Mouse (Mus musculus): Measurements from ENCODE around the gene Fam171a1. TPM values are rescaled to one million over a fixed set of nuclear protein-coding genes. Genes with fewer than 3 reads are reported as not detected.
"Not testable (repeated sequence)": the region's sequence is repeated elsewhere in the genome, so short reads cannot be mapped to it uniquely, and the experiment has no call there.

Fam171a1 gene
- polyA plus RNA-seq, 1 experiment from 2014 or later, result 11.2 TPM

DNA sequence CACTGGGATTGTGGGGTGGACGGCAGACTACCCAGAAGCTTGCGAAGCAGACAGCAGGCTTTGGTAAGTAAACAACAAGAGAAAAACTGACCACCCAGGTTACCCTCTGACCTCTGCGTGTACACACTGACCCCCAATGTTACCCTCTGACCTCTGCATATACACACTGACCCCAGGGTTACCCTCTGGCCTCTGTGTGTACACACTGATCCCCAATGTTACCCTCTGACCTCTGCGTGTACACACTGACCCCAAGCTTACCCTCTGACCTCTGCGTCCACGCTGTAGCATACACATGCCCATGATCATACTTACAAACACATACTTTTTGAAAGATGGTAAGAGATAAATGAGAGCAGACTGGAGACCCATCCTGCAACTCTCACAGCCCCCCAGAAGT, 77.1 kb downstream of the Fam171a1 start:
- Histone ChIP-seq H3K27ac (ENCODE audit: low read depth, low read length) (no peak overlapping the region), H3K4me3 (ENCODE audit: low read depth, low read length) (no peak overlapping the region), H3K4me1 (replicated peaks; ENCODE audit: control insufficient read depth, insufficient read depth, low read length) (no peaks in the 10 kb centered on the region), H3K36me3 (ENCODE audit: control insufficient read depth, insufficient read depth, low read length) (peaks cover 2% of the 10 kb centered on the region; the same call in 1 of the 2 replicates), H3K9ac (ENCODE audit: low read depth, low read length) (no peak overlapping the region), H3K9me3 (ENCODE audit: control insufficient read depth, low read length) (no peaks in the 10 kb centered on the region), H3K4me2 (no peak overlapping the region), H3K27me3 (replicated peaks; ENCODE audit: control insufficient read depth, insufficient read depth, low read length) (no peaks in the 10 kb centered on the region)
- ATAC-seq (replicated peaks; ENCODE audit: low FRiP score) (no peak; the same call in 1 of the 2 replicates), DNase-seq (ENCODE audit: low spot score) (no peak)
- 85% methylated on average over 6 of the region's 6 CpGs for WGBS

DNA sequence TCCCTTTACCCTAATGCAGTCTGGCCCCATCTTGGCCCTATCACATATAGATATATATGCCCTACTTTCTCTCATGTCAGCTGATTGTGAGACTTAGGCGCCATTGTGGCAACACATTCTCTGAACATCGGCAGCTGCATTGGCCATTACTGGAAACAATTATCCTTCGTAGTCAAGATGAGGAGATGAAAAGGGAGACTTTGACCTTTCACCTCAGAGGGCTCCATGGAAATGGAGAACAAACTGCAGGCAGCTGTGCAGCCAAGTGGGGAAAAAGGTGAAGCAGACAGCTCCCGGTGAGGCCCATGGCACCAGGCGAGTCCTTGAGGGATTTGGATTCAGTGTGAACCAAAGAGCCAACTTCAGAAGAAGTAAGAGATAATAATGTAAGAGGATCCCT, 81.5 kb downstream of the Fam171a1 start:
- Histone ChIP-seq H3K4me2 (no peak overlapping the region), H3K27me3 (replicated peaks; ENCODE audit: control insufficient read depth, insufficient read depth, low read length) (no peaks in the 10 kb centered on the region), H3K9me3 (ENCODE audit: control insufficient read depth, low read length) (no peaks in the 10 kb centered on the region), H3K9ac (ENCODE audit: low read depth, low read length) (no peak overlapping the region), H3K4me3 (ENCODE audit: low read depth, low read length) (no peak overlapping the region), H3K27ac (ENCODE audit: low read depth, low read length) (no peak overlapping the region), H3K4me1 (replicated peaks; ENCODE audit: control insufficient read depth, insufficient read depth, low read length) (no peaks in the 10 kb centered on the region), H3K36me3 (ENCODE audit: control insufficient read depth, insufficient read depth, low read length) (no peaks in the 10 kb centered on the region)
- 82% methylated on average over 5 of the region's 5 CpGs for WGBS
- ATAC-seq (replicated peaks; ENCODE audit: low FRiP score), result no peak
- DNase-seq (ENCODE audit: low spot score), result no peak

DNA sequence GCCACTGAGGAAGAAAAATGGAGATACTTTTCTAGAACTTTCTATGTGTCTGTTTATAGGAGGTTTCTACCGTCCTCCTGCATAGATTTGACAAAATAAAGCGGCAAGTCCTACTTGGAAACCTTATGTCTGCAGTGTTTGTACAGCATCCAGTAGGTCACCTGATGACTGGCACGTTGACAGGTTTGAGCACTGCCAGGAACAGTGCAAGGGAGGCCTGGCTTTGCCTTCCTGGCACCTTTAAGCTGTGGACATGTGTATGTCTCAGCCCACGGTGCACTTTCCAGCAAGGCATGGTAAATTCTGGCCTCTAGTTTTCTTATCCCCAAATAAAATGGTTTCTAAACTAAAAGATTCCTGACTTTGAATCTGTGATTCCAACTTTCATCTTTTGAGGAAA, 86.4 kb downstream of the Fam171a1 start:
- no peak for DNase-seq (ENCODE audit: low spot score)
- H3K4me1 ChIP-seq (replicated peaks; ENCODE audit: control insufficient read depth, insufficient read depth, low read length), result no peaks in the 10 kb centered on the region
- H3K4me3 ChIP-seq (ENCODE audit: low read depth, low read length), result no peak overlapping the region
- no peaks in the 10 kb centered on the region for H3K36me3 ChIP-seq (ENCODE audit: control insufficient read depth, insufficient read depth, low read length)
- H3K27me3 ChIP-seq (replicated peaks; ENCODE audit: control insufficient read depth, insufficient read depth, low read length), result no peaks in the 10 kb centered on the region
- H3K9ac ChIP-seq (ENCODE audit: low read depth, low read length), result no peak overlapping the region
- no peak overlapping the region for H3K4me2 ChIP-seq
- H3K27ac ChIP-seq (ENCODE audit: low read depth, low read length), result no peak overlapping the region
- WGBS, result 82% methylated on average over 4 of the region's 4 CpGs
- no peaks in the 10 kb centered on the region for H3K9me3 ChIP-seq (ENCODE audit: control insufficient read depth, low read length)
- no peak for ATAC-seq (replicated peaks; ENCODE audit: low FRiP score)

DNA sequence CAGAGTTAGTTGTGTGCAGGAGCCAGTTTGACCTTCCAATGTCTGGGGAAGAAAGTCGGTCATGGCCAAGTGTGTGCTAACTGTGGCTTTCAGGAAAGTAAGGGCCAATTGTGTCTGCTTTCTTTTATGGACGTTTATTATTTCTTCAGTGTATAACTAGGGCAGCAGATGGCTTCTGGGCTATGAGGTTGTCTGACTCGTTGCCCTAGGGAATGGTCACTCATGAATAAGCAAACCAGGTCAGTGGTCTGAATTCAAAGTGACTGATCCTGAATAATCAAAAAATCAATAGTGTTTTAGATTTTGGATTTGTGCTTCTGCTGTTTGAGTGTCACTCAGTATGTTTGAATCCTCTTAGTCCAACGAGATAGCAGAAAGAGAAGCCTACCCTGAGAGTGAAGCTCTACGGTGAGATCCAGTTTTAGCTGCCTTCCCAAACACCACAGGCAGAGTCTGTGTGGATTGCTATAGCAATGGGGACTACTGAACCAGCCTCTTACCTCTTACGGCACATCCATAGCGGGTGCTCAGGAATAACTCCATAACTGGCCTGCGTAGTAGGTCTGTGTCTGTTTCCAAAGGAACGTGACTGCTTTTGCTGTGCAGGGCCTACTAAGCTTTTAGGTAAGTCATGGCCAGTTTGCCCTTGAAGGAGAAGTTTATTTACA, 93.1 kb downstream of the Fam171a1 start:
- Histone ChIP-seq H3K4me1 (replicated peaks; ENCODE audit: control insufficient read depth, insufficient read depth, low read length) (no peaks in the 10 kb centered on the region), H3K4me2 (no peak overlapping the region), H3K9ac (ENCODE audit: low read depth, low read length) (no peak overlapping the region)

DNA sequence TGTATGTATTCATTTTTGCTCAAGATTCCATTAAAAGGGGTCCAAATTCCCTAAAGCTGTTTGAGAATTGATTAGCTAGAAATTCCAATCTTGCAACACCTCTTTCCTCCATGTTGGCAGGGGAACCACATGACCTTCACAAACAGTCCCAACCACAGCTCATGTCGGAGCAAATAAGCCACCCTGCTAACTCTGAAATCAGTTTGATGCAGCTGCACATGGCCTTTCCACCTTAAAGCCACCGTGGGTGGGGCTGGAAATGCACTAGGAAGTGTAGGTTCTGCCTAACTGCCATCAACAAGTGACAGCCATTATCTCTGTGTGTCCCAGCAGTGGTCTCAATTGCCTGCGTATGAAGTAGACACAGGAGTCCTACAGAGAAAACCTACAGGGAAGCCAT, 101.5 kb downstream of the Fam171a1 start:
- no peak overlapping the region for H3K9ac ChIP-seq (ENCODE audit: low read depth, low read length)
- no peaks in the 10 kb centered on the region for H3K4me1 ChIP-seq (replicated peaks; ENCODE audit: control insufficient read depth, insufficient read depth, low read length)
- no peaks in the 10 kb centered on the region; the same call in 1 of the 2 replicates for H3K36me3 ChIP-seq (ENCODE audit: control insufficient read depth, insufficient read depth, low read length)
- H3K9me3 ChIP-seq (ENCODE audit: control insufficient read depth, low read length), result no peaks in the 10 kb centered on the region
- H3K4me2 ChIP-seq, result no peak overlapping the region
- 43% methylated on average over 3 of the region's 3 CpGs for WGBS
- no peak overlapping the region for H3K4me3 ChIP-seq (ENCODE audit: low read depth, low read length)
- no peaks in the 10 kb centered on the region for H3K27me3 ChIP-seq (replicated peaks; ENCODE audit: control insufficient read depth, insufficient read depth, low read length)
- DNase-seq (ENCODE audit: low spot score), result no peak
- H3K27ac ChIP-seq (ENCODE audit: low read depth, low read length), result no peak overlapping the region
- ATAC-seq (replicated peaks; ENCODE audit: low FRiP score), result peak; percentile 39; the same call in 1 of the 2 replicates

More for the DNA sequence above, 93.1 kb downstream of the Fam171a1 start:
- Histone ChIP-seq H3K27ac (ENCODE audit: low read depth, low read length) (no peak overlapping the region), H3K9me3 (ENCODE audit: control insufficient read depth, low read length) (no peaks in the 10 kb centered on the region), H3K4me3 (ENCODE audit: low read depth, low read length) (no peak overlapping the region), H3K27me3 (replicated peaks; ENCODE audit: control insufficient read depth, insufficient read depth, low read length) (no peaks in the 10 kb centered on the region), H3K36me3 (ENCODE audit: control insufficient read depth, insufficient read depth, low read length) (no peaks in the 10 kb centered on the region)
- ATAC-seq (replicated peaks; ENCODE audit: low FRiP score) (no peak), DNase-seq (ENCODE audit: low spot score) (no peak)
- 85% methylated on average over 9 of the region's 9 CpGs for WGBS

DNA sequence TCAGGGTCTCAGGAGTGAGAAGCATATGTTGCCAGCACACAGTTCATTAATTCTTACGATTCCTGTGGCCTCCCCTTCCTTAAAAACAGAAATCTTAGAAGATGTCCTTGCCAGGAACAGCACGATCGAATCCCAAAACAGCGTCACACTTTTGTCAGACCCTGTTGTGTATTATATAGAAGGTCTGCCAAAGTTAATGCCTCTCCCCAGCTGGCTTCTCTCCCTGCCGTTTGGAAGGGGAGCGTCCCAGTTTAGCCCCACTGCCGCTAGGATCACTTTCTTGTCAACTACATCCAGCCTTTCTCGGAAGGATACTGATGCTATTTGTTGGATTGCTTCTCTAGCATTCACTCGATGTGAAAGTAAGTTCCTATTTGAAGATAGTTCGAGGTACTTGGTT, 102.6 kb downstream of the Fam171a1 start:
- H3K36me3 ChIP-seq (ENCODE audit: control insufficient read depth, insufficient read depth, low read length), result no peaks in the 10 kb centered on the region; the same call in 1 of the 2 replicates
- H3K9ac ChIP-seq (ENCODE audit: low read depth, low read length), result no peak overlapping the region
- H3K4me1 ChIP-seq (replicated peaks; ENCODE audit: control insufficient read depth, insufficient read depth, low read length), result no peaks in the 10 kb centered on the region
- ATAC-seq (replicated peaks; ENCODE audit: low FRiP score) (no peak), DNase-seq (ENCODE audit: low spot score) (no peak)
- no peaks in the 10 kb centered on the region for H3K27me3 ChIP-seq (replicated peaks; ENCODE audit: control insufficient read depth, insufficient read depth, low read length)
- no peaks in the 10 kb centered on the region for H3K9me3 ChIP-seq (ENCODE audit: control insufficient read depth, low read length)
- H3K4me2 ChIP-seq, result no peak overlapping the region
- no peak overlapping the region for H3K27ac ChIP-seq (ENCODE audit: low read depth, low read length)
- H3K4me3 ChIP-seq (ENCODE audit: low read depth, low read length), result no peak overlapping the region
- 87% methylated on average over 10 of the region's 10 CpGs for WGBS

DNA sequence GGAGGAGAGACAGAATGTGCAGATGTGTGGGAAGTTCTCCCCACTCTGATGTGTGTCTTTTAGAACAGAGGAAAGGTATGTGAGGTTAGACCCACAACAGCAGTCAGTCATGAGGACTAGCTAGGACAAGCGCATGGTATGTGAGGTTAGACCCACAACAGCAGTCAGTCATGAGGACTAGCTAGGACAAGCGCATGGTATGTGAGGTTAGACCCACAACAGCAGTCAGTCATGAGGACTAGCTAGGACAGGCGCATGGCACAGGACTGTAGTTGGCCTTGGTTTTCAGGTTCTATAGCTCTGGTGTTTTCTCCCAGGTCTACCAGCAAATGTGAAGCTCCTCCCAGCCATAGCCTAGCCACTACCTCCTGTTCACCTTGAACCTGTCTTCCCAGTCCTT, 103.6 kb downstream of the Fam171a1 start:
- 90% methylated on average over 3 of the region's 3 CpGs for WGBS
- not testable (repeated sequence) for H3K27me3 ChIP-seq (replicated peaks; ENCODE audit: control insufficient read depth, insufficient read depth, low read length); H3K4me3 ChIP-seq (ENCODE audit: low read depth, low read length); H3K36me3 ChIP-seq (ENCODE audit: control insufficient read depth, insufficient read depth, low read length); H3K9ac ChIP-seq (ENCODE audit: low read depth, low read length); DNase-seq (ENCODE audit: low spot score); H3K4me1 ChIP-seq (replicated peaks; ENCODE audit: control insufficient read depth, insufficient read depth, low read length); ATAC-seq (replicated peaks; ENCODE audit: low FRiP score); H3K9me3 ChIP-seq (ENCODE audit: control insufficient read depth, low read length); H3K4me2 ChIP-seq; H3K27ac ChIP-seq (ENCODE audit: low read depth, low read length)

DNA sequence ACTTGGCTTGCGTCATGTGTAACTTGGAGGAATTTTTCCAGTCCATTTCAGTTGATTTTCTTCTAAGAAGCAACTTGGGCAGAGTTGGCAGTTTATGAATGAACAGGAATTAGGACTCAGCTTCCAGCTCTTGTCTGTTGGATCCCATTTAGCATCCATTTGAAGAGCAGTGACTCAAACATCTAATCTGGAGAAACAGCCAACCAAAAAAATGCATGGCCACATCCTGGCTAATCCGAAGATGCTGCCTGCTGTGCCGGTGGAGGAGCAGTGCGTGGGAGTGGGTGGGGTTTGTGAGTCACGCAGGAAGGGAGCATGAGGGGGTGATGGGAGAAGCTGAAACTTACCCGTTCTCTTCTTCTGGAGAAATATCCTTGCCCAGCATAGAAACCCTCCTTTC, 104.2 kb downstream of the Fam171a1 start:
- Histone ChIP-seq H3K27ac (ENCODE audit: low read depth, low read length) (no peak overlapping the region), H3K36me3 (ENCODE audit: control insufficient read depth, insufficient read depth, low read length) (no peaks in the 10 kb centered on the region; the same call in 1 of the 2 replicates), H3K4me1 (replicated peaks; ENCODE audit: control insufficient read depth, insufficient read depth, low read length) (no peaks in the 10 kb centered on the region), H3K9me3 (ENCODE audit: control insufficient read depth, low read length) (no peaks in the 10 kb centered on the region), H3K4me3 (ENCODE audit: low read depth, low read length) (no peak overlapping the region), H3K4me2 (no peak overlapping the region), H3K9ac (ENCODE audit: low read depth, low read length) (no peak overlapping the region), H3K27me3 (replicated peaks; ENCODE audit: control insufficient read depth, insufficient read depth, low read length) (no peaks in the 10 kb centered on the region)
- ATAC-seq (replicated peaks; ENCODE audit: low FRiP score) (no peak), DNase-seq (ENCODE audit: low spot score) (no peak)
- WGBS, result 70% methylated on average over 6 of the region's 6 CpGs

DNA sequence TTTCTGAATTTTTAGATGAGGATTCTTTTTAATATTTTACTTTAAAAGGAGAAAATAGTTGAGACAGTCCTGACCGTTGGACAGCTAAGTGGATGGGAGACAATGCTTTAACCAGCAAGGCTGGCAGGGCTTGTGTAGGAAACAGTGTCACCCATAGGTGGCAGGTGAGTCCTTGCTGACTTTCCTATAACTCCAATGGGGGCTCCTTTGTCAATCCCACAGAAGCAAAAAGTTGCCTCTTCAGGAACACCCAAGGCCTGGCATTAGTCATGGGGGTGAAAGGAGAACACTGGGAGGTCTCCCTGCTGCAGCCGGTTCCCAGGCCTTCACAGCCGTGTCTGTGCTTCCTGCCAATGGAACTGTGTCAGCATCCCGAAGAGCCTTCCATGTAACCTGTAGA, 114.5 kb downstream of the Fam171a1 start:
- no peaks in the 10 kb centered on the region for H3K4me1 ChIP-seq (replicated peaks; ENCODE audit: control insufficient read depth, insufficient read depth, low read length)
- H3K9me3 ChIP-seq (ENCODE audit: control insufficient read depth, low read length), result no peaks in the 10 kb centered on the region
- 84% methylated on average over 4 of the region's 4 CpGs for WGBS
- peak; percentile 47; the same call in 1 of the 2 replicates for ATAC-seq (replicated peaks; ENCODE audit: low FRiP score)
- H3K9ac ChIP-seq (ENCODE audit: low read depth, low read length), result no peak overlapping the region
- no peak overlapping the region for H3K4me3 ChIP-seq (ENCODE audit: low read depth, low read length)
- H3K4me2 ChIP-seq, result no peak overlapping the region
- no peaks in the 10 kb centered on the region for H3K27me3 ChIP-seq (replicated peaks; ENCODE audit: control insufficient read depth, insufficient read depth, low read length)
- H3K36me3 ChIP-seq (ENCODE audit: control insufficient read depth, insufficient read depth, low read length), result no peaks in the 10 kb centered on the region
- DNase-seq (ENCODE audit: low spot score), result no peak
- no peak overlapping the region for H3K27ac ChIP-seq (ENCODE audit: low read depth, low read length)
